Mouse (Mus musculus) forebrain, postnatal 0 days (tissue): Measurements from ENCODE around the gene Ptger3. TPM values are rescaled to one million over a fixed set of nuclear protein-coding genes. Genes with fewer than 3 reads are reported as not detected.

ENCODE experiments used
- ATAC-seq: fragments of 200-750 bp; cut with Nextera tagmentation; 2 replicates; pipeline ENCODE4 v1.8.0; 2017; ENCODE audit warnings: mild to moderate bottlenecking, moderate library complexity
- DNase-seq: peaks from one replicate; pipeline ENCODE4 v3.0.0-alpha.2; 2015
- H3K27ac ChIP-seq: fragments of 300-500 bp; sonication (generic); 2 replicates; pipeline ENCODE4 v1.5.1; 2014; ENCODE audit warnings: low read depth, mild to moderate bottlenecking, antibody characterized with exemption, low read length, moderate library complexity, mixed read lengths
- H3K27me3 ChIP-seq: fragments of 300-500 bp; sonication (generic); 2 replicates; pipeline ENCODE4 v1.6.1; 2014; ENCODE audit warnings: mild to moderate bottlenecking, low read length, mixed read lengths; ENCODE audit not compliant: insufficient read depth
- H3K36me3 ChIP-seq: fragments of 300-500 bp; sonication (generic); 2 replicates; pipeline ENCODE4 v1.6.1; 2014; ENCODE audit warnings: mild to moderate bottlenecking, moderate library complexity; ENCODE audit not compliant: insufficient read depth
- H3K4me1 ChIP-seq: fragments of 300-500 bp; sonication (generic); 2 replicates; pipeline ENCODE4 v1.6.1; 2014; ENCODE audit warnings: antibody characterized with exemption; ENCODE audit not compliant: insufficient read depth
- H3K4me2 ChIP-seq: fragments of 300-500 bp; sonication (generic); 2 replicates; pipeline ENCODE4 v1.6.1; 2014; ENCODE audit warnings: low read depth, mild to moderate bottlenecking, moderate library complexity
- H3K4me3 ChIP-seq: fragments of 300-500 bp; sonication (generic); 2 replicates; pipeline ENCODE4 v1.5.1; 2014; ENCODE audit warnings: low read depth, low read length, mixed read lengths
- H3K9ac ChIP-seq: fragments of 300-500 bp; sonication (generic); 2 replicates; pipeline ENCODE4 v1.6.1; 2014; ENCODE audit warnings: mild to moderate bottlenecking
- H3K9me3 ChIP-seq: fragments of 300-500 bp; sonication (generic); 2 replicates; pipeline ENCODE4 v1.6.1; 2016; ENCODE audit warnings: low read length
- CTCF ChIP-seq: sonication (generic); IDR thresholded peaks from 2 replicates; pipeline ENCODE4 v1.5.1; 2016; ENCODE audit warnings: antibody characterized with exemption, control low read depth, low read depth
- WGBS: fragments of 180-500 bp; shearing (Covaris S2); extraction: QIAGEN DNeasy Blood & Tissue Kit; methylation state at CpG from one replicate; pipeline ENCODE4 v1.1.7; 2014; 5-methylcytosine and 5-hydroxymethylcytosine counted together
- polyA plus RNA-seq: library from polyadenylated mRNA; unstranded; fragments of >200 nt; fragmentation: Nextera tagmentation; extraction: Ambion mirVana; gene quantifications from 2 replicates; pipeline ENCODE4 v1.2.1, GENCODE M21; 2015
- total RNA-seq: library from RNA; depleted of rRNA; stranded (reverse); fragments of >200 nt; gene quantifications from 2 replicates; pipeline ENCODE4 v1.2.3, GENCODE M21; 2014

The Ptger3 gene
- total and polyA plus RNA-seq, 2 experiments from 2014 or later, result 9.0 to 9.8 TPM

- Histone ChIP-seq H3K9ac (no peak overlapping the region), H3K27me3 (no peaks in the 10 kb centered on the region), H3K4me1 (no peaks in the 10 kb centered on the region), H3K4me3 (no peak overlapping the region), H3K27ac (no peak overlapping the region), H3K36me3 (no peaks in the 10 kb centered on the region), H3K9me3 (no peaks in the 10 kb centered on the region), H3K4me2 (no peak overlapping the region)
- no peak for ATAC-seq
- TF ChIP-seq CTCF, result no peak
- WGBS, result 77% methylated on average over 9 of the region's 9 CpGs
- DNase-seq, result no peak
These were observed 9.0 kb downstream of the Ptger3 start for GRCm38 (mm10) chr3:157575441-157576342.

- Histone ChIP-seq H3K9ac (no peak overlapping the region), H3K4me3 (no peak overlapping the region), H3K4me2 (no peak overlapping the region), H3K27ac (no peak overlapping the region), H3K36me3 (no peaks in the 10 kb centered on the region), H3K27me3 (no peaks in the 10 kb centered on the region), H3K4me1 (no peaks in the 10 kb centered on the region), H3K9me3 (no peaks in the 10 kb centered on the region)
- WGBS, result 68% methylated on average over 1 of the region's 1 CpGs
- DNase-seq (no peak), ATAC-seq (no peak)
- TF ChIP-seq CTCF, result no peak
These were observed 9.6 kb downstream of the Ptger3 start for GRCm38 (mm10) chr3:157576343-157576722.

DNA sequence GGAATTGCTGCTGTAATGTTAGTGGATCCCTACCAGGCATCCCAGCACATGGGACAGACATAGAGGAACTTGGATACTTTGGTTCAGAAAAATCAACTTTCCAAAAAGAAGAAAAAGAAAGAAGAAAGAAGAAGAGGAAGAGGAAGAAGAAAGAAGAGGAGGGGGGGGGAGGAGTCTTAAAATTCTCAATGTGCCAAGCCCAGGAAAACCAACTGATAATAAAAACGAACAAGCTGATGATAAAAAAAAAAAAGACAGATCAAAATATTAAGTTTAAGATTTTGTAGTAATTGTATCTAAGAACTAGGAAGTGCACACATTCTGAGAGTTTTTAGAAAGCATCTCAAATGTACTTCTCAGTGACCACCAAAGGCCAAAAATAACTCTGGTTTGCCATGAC, 10.2 kb downstream of the Ptger3 start:
- H3K9me3 ChIP-seq, result no peaks in the 10 kb centered on the region
- WGBS, result 83% methylated on average over 1 of the region's 1 CpGs
- TF ChIP-seq CTCF, result no peak
- H3K4me1 ChIP-seq, result no peaks in the 10 kb centered on the region
- H3K4me3 ChIP-seq, result no peak overlapping the region
- H3K36me3 ChIP-seq, result no peaks in the 10 kb centered on the region
- no peak for ATAC-seq
- H3K9ac ChIP-seq, result no peak overlapping the region
- DNase-seq, result no peak
- H3K27ac ChIP-seq, result no peak overlapping the region
- H3K27me3 ChIP-seq, result no peaks in the 10 kb centered on the region
- no peak overlapping the region for H3K4me2 ChIP-seq

DNA sequence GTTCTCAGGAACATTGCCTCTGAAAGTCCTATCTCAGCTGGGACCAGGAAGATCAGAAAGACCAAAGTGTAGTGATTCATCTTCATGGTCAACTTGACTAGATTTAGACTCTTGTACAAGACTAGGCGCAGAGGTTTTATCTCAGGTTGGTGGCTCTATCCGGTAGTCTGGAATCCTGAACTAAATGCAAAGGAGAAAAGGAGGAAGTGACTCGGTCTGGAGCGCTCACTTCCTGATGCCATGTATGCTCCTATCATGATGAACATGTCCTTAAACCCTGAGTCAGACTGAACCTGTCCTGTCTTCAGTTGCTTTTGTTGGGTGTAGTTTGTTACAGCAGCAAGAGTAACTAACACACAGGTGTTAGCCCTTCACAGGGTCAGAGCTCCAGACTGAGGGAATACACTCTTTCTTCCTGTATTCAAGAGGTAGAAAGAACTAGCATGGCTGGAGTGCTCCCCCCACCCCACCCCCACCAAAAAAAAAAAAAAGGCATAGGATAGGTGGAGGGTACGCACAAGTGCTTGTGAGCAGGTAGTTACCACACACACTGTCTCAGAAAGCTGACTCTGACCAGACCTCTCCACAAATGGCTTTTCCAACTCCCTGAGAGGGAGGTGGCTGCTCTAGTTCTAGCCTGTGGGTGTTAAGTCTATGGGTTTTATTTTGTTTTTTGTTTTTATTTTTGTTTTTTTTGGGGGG, 11.9 kb downstream of the Ptger3 start:
- Histone ChIP-seq H3K27ac (no peak overlapping the region), H3K9me3 (no peaks in the 10 kb centered on the region), H3K4me3 (no peak overlapping the region), H3K4me2 (no peak overlapping the region), H3K27me3 (no peaks in the 10 kb centered on the region), H3K9ac (no peak overlapping the region), H3K36me3 (no peaks in the 10 kb centered on the region), H3K4me1 (no peaks in the 10 kb centered on the region)
- no peak for TF ChIP-seq CTCF
- DNase-seq (no peak), ATAC-seq (no peak)
- 94% methylated on average over 5 of the region's 5 CpGs for WGBS

- Histone ChIP-seq H3K4me3 (no peak overlapping the region), H3K4me1 (no peaks in the 10 kb centered on the region), H3K27ac (no peak overlapping the region), H3K4me2 (no peak overlapping the region), H3K9ac (no peak overlapping the region), H3K27me3 (no peaks in the 10 kb centered on the region), H3K36me3 (no peaks in the 10 kb centered on the region), H3K9me3 (no peaks in the 10 kb centered on the region)
- 66% methylated on average over 2 of the region's 2 CpGs for WGBS
- ATAC-seq (no peak), DNase-seq (no peak)
- no peak for TF ChIP-seq CTCF
These were observed 12.7 kb downstream of the Ptger3 start for GRCm38 (mm10) chr3:157579376-157579775.

DNA sequence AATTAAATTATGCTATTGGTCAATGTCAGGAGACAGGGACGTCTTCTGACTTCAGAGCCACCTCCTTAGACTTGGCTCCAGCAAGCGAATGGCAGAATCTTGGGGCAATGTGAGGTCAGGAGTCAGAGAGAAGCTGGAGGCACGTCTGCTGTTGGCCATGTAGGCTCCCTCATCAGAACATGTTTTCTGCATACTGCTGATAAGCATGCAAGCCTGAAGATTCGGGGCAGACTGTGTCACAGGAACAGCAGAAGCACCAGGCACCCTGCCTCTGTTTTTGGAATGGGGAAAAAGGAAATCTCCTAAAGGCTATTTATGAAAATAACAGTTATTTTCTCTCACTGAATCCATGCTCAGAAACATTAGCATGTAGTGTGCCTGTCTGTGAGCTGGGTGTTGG, 13.6 kb downstream of the Ptger3 start:
- Histone ChIP-seq H3K27me3 (no peaks in the 10 kb centered on the region), H3K36me3 (no peaks in the 10 kb centered on the region), H3K9ac (no peak overlapping the region), H3K4me1 (no peaks in the 10 kb centered on the region), H3K9me3 (no peaks in the 10 kb centered on the region), H3K4me3 (no peak overlapping the region), H3K27ac (no peak overlapping the region), H3K4me2 (no peak overlapping the region)
- DNase-seq, result no peak
- ATAC-seq, result no peak
- WGBS, result 74% methylated on average over 4 of the region's 4 CpGs
- TF ChIP-seq CTCF, result no peak

DNA sequence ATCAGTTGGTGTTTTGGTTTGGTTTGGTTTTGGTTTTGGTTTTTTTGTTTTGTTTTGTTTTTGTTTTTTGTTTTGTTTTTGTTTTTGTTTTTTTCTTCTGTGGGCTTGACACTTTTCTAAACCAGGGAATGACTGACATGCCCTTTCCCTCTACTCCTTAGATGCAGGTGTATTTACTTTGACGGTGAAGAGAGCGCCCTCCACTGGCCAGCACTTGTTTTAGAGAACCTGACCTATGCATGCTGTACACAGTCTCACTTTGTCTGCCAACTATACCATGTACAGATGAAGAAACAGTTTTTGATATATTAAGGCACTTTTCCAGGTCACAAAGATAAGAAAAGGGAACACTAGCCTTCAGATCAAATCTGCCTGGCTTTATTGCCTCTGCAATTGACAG, 15.1 kb downstream of the Ptger3 start:
- H3K4me3 ChIP-seq, result no peak overlapping the region
- no peaks in the 10 kb centered on the region for H3K27me3 ChIP-seq
- H3K9me3 ChIP-seq, result no peaks in the 10 kb centered on the region
- 28% methylated on average over 2 of the region's 2 CpGs for WGBS
- H3K9ac ChIP-seq, result no peak overlapping the region
- no peak for TF ChIP-seq CTCF
- H3K4me2 ChIP-seq, result no peak overlapping the region
- H3K4me1 ChIP-seq, result no peaks in the 10 kb centered on the region
- ATAC-seq (no peak), DNase-seq (no peak)
- H3K36me3 ChIP-seq, result no peaks in the 10 kb centered on the region
- no peak overlapping the region for H3K27ac ChIP-seq
